Mouse (Mus musculus) gastrocnemius, postnatal 36 days (tissue): Measurements from ENCODE around the gene Asb15. TPM values are rescaled to one million over a fixed set of nuclear protein-coding genes. Genes with fewer than 3 reads are reported as not detected.

Experiments
- DNase-seq, 2 experiments: peaks; one replicate each; pipeline ENCODE4 v3.0.0; 2022
- intact Hi-C: fragments of 180-260 bp; cut with DNase I; formaldehyde crosslinking; loops from one replicate; pipeline ENCODE4 v1.15.1; 2025
- total RNA-seq, 2 experiments: library from RNA; stranded (reverse); gene quantifications; 2 replicates each; pipeline ENCODE4 v1.2.3; 2021

Asb15 gene
- total RNA-seq, 2 experiments from 2014 or later: 24.4 to 35.8 TPM

DNA sequence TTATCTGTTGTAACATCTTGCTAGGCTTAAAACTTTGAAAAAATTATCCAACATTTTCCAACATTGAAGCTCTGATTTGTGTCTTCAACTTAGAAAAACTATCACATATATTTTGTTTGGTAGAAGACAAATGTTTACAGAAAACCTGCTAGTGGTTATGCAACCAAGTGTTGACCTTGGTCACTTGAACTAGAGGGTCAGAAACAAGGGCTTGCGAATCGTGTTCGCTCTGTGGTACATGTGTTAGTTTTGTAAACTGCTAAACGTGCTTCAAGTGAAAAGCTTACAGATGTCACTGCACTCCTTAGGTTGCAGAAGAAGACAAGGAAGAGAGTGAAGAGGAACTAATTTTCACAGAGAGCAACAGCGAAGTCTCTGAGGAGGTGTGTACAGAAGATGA is 75.0 kb downstream of the Asb15 start:
- intact Hi-C loops: loop anchor here (5.0 kb wide), 1 partner anchor 41 kb away; no protein-coding TSS in a partner anchor
- DNase-seq: no peak

DNA sequence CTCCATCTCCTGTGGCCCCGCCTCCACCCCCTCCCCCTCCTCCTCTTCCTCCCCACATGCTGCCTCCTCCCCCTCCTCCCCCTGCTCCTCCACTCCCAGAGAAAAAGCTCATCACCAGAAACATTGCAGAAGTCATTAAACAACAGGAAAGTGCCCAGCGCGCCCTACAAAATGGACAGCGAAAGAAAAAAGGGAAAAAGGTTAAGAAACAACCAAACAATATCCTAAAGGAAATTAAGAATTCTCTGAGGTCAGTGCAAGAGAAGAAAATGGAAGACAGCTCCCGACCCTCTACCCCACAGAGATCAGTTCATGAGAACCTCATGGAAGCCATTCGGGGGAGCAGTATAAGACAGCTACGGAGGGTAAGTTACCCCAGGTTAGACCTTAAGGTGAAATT is 76.3 kb downstream of the Asb15 start:
- no peak for DNase-seq
- intact Hi-C loops: loop anchor here (5.0 kb wide), 1 partner anchor 42 kb away; no protein-coding TSS in a partner anchor

DNA sequence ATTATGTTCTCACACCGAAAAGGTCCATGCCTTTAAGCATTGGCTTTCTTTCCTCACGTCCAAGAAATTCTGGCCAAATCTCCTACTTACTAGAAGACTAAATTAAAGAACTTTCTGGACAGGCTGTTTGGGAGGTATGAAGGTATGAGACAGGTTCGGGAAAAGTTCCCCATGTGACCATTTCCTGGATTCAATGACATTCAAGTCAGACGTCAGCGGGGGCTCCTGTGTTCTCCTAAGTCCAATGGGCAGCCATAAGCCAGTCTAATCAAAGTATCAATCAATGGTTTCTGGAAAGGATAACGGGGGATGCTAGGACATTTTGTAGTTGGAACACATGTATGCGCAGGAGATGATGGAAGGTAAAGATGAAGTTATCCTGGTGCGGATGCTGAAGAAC is 77.7 kb downstream of the Asb15 start:
- intact Hi-C loops: no loop called here

DNA sequence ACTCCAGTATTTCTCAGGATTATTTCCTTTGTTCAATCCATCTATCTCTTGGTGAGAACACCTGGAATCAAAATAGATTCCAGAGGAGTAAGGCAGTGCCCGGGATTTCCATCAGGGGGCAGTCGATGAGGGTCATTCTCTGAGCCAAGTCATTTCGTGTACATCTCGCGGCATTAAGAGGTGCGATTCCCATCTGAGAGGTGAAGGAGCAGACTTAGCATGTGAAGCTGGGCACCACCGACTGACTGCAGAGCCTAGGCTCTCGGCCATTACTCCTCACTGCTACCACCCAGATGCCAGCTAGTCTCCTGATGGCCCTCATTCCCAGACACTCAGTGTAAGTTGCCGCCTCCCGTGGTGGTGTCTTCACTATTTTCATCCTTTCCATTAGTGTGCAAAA is 78.6 kb downstream of the Asb15 start:
- DNase-seq: no peak
- intact Hi-C loops: no loop called here

More for the DNA sequence above, 77.7 kb downstream of the Asb15 start:
- DNase-seq: no peak

DNA sequence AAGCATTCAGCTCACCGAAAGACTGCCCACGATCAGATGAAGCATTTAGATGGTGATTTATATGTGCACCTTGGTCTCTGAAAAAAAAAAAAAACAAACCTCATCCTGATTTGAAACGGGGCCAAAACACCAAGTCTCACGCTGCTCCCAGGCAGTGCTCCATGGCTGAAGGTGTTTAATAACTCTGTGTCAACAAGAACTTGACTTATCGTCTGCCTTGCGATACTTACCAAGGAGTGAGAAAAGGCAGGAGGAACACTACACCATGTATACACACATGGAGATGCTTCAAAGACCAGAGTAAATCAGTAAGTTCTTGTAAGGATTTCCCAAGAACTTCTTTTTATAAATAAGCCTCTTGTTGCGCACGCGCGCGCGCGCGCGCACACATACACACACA is 79.6 kb downstream of the Asb15 start:
- DNase-seq: no peak
- intact Hi-C loops: no loop called here

DNA sequence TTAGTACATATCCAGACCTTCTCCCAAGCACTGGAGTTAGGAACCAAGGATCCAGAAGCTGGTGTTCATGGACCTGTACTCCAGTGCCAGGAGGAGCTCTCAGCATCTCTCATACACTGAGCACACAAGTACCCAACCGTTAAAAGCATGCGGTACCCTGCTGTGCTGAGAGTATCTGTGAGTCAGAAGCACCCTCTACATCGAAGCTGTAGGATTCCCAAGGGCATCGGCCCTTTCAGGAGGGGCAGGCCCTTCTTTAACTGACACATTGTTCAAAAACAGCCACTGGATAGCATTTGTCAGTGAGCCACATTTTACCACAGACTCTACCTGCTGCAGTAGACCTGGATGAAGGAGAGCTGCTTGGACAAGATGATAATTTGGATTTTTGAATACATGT is 80.2 kb downstream of the Asb15 start:
- DNase-seq: no peak

DNA sequence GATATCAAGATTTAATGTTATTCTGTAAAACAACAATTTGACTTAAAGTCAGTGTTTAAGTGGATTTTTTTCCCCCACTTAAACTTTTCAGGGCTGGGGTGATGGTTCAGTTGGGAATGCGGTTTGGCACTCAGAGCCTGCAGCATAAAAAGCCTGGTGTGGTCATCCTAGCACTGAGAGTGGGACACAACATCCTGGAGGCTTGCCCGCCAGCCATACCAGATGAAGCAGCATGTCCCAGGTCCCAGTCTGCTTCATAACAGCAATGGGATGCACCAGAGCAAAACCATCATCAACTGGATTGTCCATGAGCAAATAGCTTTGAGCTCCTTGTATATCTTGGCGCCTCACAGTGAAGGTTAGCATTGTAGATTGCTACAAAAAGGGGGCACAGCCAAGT is 80.7 kb downstream of the Asb15 start:
- no peak for DNase-seq
- intact Hi-C loops: no loop called here

More for the DNA sequence above, 80.2 kb downstream of the Asb15 start:
- intact Hi-C loops: no loop called here

DNA sequence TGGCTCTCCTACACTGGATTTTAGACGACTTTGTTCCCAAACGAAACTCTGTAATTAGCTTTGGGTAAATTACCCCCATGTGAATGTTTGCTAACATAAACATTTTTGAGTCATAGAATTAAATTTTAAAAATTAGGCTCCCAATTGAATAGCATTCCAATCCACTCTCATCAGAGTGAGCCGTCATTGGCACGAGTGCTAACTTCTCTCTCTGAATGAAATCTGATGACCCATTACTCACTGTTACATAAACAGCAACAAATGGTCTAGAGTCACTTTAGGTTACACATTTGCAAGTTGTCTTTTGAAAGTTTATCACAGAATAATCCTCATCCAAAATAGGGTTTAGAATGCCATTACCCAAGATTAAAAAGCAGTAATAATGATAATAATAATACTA is 81.6 kb downstream of the Asb15 start:
- DNase-seq: no peak
- intact Hi-C loops: no loop called here

DNA sequence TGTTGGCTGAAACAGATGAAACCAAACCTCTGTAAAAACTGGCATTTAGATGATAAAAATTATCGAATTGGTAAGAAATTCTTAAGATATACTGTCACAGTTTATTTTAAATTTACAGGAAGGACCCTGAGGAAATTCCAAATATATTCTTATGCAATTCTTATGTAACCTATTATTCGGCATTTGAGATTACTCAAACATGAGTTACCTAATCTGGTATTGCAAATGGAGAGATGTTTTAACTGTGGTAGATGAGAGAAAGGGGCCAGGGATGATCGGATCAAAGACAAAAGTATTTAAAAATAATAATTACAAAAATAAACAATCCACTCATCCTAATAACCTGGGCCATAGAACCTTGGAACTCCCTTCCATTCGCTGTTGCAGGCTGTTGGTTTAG is 82.4 kb downstream of the Asb15 start:
- DNase-seq: no peak
- intact Hi-C loops: no loop called here

DNA sequence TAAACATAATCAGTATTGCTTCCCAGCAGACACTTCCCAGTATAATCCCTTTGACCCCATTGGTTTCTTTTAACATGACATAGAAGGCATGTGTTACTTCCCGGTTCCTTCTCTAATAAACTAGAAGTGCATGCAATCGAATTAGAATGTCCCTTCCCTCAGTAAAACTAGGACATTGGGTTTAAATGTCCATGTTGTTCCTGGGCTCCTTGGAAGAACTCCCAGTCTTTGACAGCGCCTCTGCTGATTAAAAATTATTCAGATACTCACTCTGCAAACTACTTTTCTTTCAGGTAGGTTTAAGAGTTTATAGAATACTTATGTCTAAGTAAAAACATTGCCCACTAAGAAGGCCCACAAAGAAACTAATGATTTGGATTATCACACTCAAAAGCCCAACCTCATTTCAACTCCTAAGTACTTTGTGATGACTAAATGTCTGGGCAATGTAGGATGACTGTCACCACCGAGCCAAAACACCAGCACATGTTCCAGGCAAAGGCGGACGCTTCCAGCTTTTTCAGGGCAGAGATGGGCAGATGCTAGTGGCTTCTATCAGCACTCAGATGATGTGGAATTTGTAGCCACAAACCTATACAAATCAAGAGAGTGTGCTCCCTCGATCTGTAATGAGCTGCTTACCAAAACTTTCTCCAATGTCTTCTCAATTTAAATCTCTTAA is 84.3 kb downstream of the Asb15 start:
- intact Hi-C loops: no loop called here
- peak in 1 of 2 experiments; percentile 65 for DNase-seq

DNA sequence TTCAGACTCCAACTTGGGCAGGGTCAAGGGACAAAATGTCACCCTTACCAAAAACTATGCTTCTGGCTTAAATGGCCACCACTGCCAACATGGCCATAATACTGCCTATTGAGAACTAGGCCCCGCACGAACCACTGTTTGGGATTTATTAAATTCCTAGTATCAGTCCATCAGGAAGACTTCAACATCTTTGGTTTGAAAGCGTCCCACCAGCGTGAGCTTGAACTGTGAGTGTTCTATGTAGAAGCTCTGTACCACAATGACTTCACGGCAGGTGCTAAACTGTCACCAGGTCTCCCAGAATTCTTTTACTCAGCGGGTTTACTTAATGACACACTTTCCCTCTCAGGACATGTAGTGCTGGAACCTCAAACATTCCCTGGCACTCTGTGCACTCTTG is 85.4 kb downstream of the Asb15 start:
- intact Hi-C loops: no loop called here
- no peak for DNase-seq

DNA sequence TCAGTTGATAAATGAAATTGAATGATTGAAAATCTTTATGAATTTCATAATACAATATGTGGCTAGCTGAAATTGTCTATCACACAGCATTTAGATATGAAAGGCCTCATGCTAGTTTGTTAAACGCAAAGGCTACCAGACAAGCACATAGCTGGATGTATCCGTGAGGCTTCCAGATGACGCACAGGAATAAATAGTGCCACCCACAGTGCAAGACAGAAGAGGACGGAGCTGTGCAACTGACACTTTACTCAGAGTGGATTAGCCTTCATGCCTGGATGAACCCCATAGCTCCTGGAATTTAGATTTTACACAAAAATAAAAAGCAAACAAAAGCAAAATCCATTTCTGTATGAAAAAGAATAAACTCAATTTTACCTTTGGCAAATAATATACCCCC is 86.0 kb downstream of the Asb15 start:
- intact Hi-C loops: no loop called here
- no peak for DNase-seq

DNA sequence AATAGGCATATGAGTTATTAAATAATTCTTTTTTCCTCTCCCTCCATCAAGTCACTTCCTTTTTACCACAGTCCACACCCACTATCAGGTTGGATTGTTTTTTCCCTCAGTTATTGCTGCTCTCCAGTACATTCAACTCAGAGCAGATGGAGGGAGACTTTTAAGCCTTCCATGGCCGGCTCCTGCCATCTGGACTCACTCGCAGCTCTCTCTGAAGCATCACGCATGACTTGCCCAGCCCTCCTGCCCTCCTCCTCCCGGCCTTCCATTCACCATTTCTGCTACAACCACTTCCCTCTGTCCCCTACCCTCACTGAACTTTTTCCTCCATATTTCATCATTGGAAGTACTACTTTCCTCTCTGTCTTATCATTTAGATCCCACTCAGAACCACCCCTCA is 88.8 kb downstream of the Asb15 start:
- DNase-seq: no peak
- intact Hi-C loops: no loop called here

DNA sequence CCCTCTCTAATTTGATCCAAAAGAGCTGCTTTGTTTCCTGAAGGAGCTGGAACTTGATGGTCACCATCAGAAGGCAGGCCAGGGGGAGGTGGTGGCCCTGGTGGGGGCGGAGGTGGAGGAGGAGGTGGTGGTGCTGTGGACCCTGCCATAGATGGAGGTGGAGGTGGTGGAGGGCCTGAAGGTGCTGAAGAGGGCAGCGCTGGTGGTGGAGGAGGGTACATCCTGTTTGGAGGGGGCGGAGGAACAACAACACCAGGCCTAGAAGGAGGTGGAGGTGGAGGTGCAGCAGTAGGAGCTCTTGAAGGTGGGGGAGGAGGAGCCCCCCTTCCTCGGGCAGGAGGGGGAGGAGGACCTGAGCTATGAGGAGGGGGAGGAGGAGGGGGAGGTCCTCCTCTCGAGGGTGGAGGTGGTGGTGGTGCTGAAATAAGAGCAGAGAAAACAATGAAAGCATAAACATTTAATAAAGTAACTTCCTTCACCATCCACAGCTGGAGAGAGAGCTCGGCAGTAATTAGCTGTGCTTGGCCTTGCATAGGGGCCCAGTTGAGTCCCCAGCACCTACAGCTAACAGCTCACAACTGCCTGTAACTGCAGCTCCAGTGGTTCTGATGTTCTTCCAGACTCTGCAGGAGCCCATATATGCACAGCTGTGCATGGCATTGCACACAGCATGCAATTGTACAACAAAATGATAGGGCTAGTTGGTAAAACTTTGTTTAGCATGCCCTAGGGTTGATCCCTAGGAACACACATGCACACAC is 91.5 kb downstream of the Asb15 start:
- DNase-seq: no peak
- intact Hi-C loops: no loop called here

DNA sequence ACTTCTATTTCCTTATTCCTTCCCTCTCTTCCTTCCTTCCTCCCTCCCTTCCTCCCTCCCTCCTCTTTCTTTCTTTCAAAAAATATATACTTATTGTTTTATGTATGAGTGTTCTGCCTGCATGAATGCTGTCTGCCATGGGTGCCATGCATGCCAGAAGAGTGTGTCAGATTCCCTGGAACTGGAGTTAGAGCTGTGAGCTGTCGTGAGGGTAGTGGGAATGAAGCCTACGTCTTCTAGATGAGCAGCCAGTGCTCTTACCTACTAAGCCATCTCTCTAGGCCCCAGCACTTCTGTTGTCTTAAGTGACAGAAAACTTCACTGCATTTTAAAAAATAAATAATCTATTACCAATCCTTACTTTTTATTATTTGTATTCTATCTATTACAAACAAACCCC is 93.0 kb downstream of the Asb15 start:
- DNase-seq: no peak
- intact Hi-C loops: no loop called here

DNA sequence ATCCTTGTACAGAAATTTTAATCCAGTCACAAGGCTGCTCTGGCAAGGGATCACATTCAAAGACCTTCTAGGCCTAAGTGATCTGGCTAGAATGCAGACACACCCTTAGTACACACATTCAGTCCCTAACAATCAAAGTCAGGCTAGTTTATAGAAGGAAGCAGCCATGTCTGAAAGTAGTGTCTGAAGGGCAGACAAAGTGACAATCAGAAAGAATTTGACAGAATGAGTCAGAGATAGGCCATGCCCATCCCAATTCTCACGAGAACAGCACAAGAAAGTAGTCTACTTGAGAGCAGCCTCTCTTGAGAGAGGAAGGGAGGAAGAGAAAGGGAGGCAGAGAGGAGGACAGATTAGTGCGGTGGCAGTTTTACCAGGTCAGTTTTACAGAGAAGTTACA is 94.2 kb downstream of the Asb15 start:
- DNase-seq: no peak
- intact Hi-C loops: no loop called here

Other genes starting within 250 kb of the Asb15 start
- gene Iqub, start 13.1 kb upstream of the Asb15 start, total RNA-seq: under 1 TPM; 0.08 to 0.10 TPM
- gene Ndufa5, start 131 bp upstream of the Asb15 start, total RNA-seq: 100 to 1,000 TPM; 587 to 626 TPM
- gene Lmod2, start 69.6 kb downstream of the Asb15 start, total RNA-seq: 100 to 1,000 TPM; 206 to 260 TPM
- gene Wasl, start 136.9 kb downstream of the Asb15 start, total RNA-seq: 10 to 100 TPM; 15.0 to 16.5 TPM
- not detected for gene Hyal6, start 205.1 kb downstream of the Asb15 start, total RNA-seq
- gene Hyal4, start 220.2 kb downstream of the Asb15 start, total RNA-seq: not detected